Mouse (Mus musculus) stomach, postnatal 0 days (tissue): ENCODE measurements around the gene Rapgef6. TPM values are rescaled to one million over a fixed set of nuclear protein-coding genes. Genes with fewer than 3 reads are reported as not detected.

Experiments used
- ATAC-seq: fragments of 200-750 bp; cut with Nextera tagmentation; 2 replicates; pipeline ENCODE4 v1.8.0; 2017; ENCODE audit not compliant: low FRiP score, low TSS enrichment
- DNase-seq: peaks from one replicate; pipeline ENCODE4 v3.0.0-alpha.2; 2016; ENCODE audit warnings: low spot score
- H3K27ac ChIP-seq: fragments of 300-500 bp; sonication (generic); replicated peaks from 2 replicates; pipeline ENCODE4 v1.5.1; 2014; ENCODE audit warnings: mild to moderate bottlenecking, control low read depth
- H3K27me3 ChIP-seq: fragments of 300-500 bp; sonication (generic); 2 replicates; pipeline ENCODE4 v1.6.1; 2014; ENCODE audit warnings: low read length; ENCODE audit not compliant: control insufficient read depth, insufficient read depth
- H3K36me3 ChIP-seq: fragments of 300-500 bp; sonication (generic); 2 replicates; pipeline ENCODE4 v1.6.1; 2014; ENCODE audit warnings: low read length, mixed read lengths; ENCODE audit not compliant: control insufficient read depth, insufficient read depth
- H3K4me1 ChIP-seq: fragments of 300-500 bp; sonication (generic); replicated peaks from 2 replicates; pipeline ENCODE4 v1.6.1; 2014; ENCODE audit warnings: antibody characterized with exemption; ENCODE audit not compliant: control insufficient read depth, insufficient read depth
- H3K4me2 ChIP-seq: fragments of 300-500 bp; sonication (generic); replicated peaks from 2 replicates; pipeline ENCODE4 v1.6.1; 2014; ENCODE audit warnings: low read depth, mild to moderate bottlenecking, control low read depth, moderate library complexity
- H3K4me3 ChIP-seq: fragments of 300-500 bp; sonication (generic); 2 replicates; pipeline ENCODE4 v1.5.1; 2014; ENCODE audit warnings: low read depth, low read length, control low read depth
- H3K9ac ChIP-seq: fragments of 300-500 bp; sonication (generic); 2 replicates; pipeline ENCODE4 v1.6.1; 2014; ENCODE audit warnings: mild to moderate bottlenecking, low read length, control low read depth, mixed read lengths
- H3K9me3 ChIP-seq: fragments of 300-500 bp; sonication (generic); 2 replicates; pipeline ENCODE4 v1.6.1; 2016; ENCODE audit warnings: low read length; ENCODE audit not compliant: control insufficient read depth
- CTCF ChIP-seq: IDR thresholded peaks from 2 replicates; pipeline ENCODE4 v1.5.1; 2016; ENCODE audit warnings: antibody characterized with exemption, low read depth, mild to moderate bottlenecking, moderate library complexity
- EP300 ChIP-seq: optimal IDR thresholded peaks from 2 replicates; pipeline ENCODE3; 2016; ENCODE audit warnings: antibody characterized with exemption
- WGBS: fragments of 180-500 bp; shearing (Covaris S2); extraction: QIAGEN DNeasy Blood & Tissue Kit; methylation state at CpG from one replicate; pipeline ENCODE4 v1.1.7; 2014; 5-methylcytosine and 5-hydroxymethylcytosine counted together
- polyA plus RNA-seq: library from polyadenylated mRNA; unstranded; fragments of >200 nt; fragmentation: Nextera tagmentation; extraction: Ambion mirVana; gene quantifications from 2 replicates; pipeline ENCODE4 v1.2.1, GENCODE M21; 2015

Rapgef6 gene
- polyA plus RNA-seq, 1 experiment from 2014 or later = 17.0 TPM

DNA sequence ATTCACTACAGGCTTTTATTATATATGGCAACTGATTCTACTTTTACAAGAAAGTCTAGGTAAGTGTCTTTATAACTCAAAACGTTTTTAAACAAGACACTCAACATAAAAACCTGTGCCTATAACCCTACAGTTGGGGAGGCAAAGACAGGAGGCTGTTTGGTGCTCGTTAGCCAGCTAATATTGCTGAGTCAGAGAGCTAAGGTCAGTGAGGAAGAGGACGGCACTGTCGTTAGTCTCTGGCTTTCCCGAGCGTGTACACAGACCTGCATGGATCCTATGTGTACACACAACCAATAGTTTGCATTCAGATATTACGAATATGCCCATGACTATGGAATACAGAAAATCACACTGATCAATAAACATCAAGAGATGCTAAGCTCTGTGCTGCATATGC lies 208.7 kb downstream of the Rapgef6 start:
- no peak overlapping the region for H3K4me3 ChIP-seq
- no peak for DNase-seq
- ATAC-seq = no peak
- H3K27ac ChIP-seq = no peak overlapping the region
- H3K27me3 ChIP-seq = no peaks in the 10 kb centered on the region
- no peak for TF ChIP-seq CTCF
- no peak for TF ChIP-seq EP300
- H3K36me3 ChIP-seq = no peaks in the 10 kb centered on the region
- H3K4me1 ChIP-seq = no peaks in the 10 kb centered on the region
- no peaks in the 10 kb centered on the region for H3K9me3 ChIP-seq
- H3K9ac ChIP-seq = no peak overlapping the region
- H3K4me2 ChIP-seq = no peak overlapping the region
- 84% methylated on average over 7 of the region's 7 CpGs for WGBS

DNA sequence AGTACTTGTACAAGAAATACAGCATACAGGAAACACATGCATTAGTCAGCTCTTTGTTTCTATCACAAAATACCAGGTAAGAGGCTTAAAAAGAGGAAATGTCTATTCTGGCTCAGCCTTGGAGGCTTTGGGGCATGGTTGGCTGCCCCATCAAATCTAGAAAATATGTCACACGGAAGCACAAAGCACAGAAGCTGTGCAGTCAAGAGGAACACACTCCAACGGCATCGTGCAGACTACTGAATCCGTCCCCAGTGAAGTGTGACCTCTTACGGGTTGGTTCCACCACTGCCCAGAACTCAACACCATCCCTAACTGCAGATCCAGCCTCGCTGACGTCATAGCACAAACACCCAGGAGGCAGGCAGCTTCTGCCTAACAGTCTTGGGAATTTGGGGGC lies 210.9 kb downstream of the Rapgef6 start:
- Histone ChIP-seq H3K4me2 (no peak overlapping the region), H3K9me3 (no peaks in the 10 kb centered on the region), H3K27me3 (no peaks in the 10 kb centered on the region), H3K4me3 (no peak overlapping the region), H3K4me1 (no peaks in the 10 kb centered on the region), H3K27ac (no peak overlapping the region), H3K36me3 (no peaks in the 10 kb centered on the region), H3K9ac (no peak overlapping the region)
- TF ChIP-seq EP300 (no peak), CTCF (no peak)
- DNase-seq (no peak), ATAC-seq (no peak)
- 81% methylated on average over 7 of the region's 7 CpGs for WGBS

DNA sequence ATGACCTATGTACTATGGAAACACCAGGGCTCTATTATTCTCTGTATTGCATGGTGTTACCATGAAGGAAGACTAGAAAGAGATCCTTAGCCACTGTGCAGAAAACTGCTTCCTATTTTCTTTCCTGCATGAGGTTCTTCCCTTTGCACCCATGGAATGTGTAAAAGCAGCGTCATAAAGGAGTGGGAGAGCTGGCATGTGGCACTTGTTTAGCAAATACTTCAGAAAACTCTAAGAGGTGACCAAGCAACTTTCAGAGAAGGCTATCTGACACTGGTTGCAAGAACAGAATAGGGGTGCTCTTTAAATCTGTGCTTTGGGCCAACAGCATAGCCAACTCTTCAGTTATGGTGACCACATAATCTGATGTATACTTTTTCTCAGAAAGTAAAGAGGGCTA lies 212.5 kb downstream of the Rapgef6 start:
- no peak overlapping the region for H3K9ac ChIP-seq
- TF ChIP-seq CTCF (no peak), EP300 (no peak)
- ATAC-seq (no peak), DNase-seq (no peak)
- H3K4me3 ChIP-seq = no peak overlapping the region
- no peaks in the 10 kb centered on the region for H3K9me3 ChIP-seq
- no peak overlapping the region for H3K4me2 ChIP-seq
- WGBS = 77% methylated on average over 1 of the region's 1 CpGs
- no peak overlapping the region for H3K27ac ChIP-seq
- H3K36me3 ChIP-seq = peaks cover 2% of the 10 kb centered on the region; the same call in 1 of the 2 replicates
- H3K4me1 ChIP-seq = no peaks in the 10 kb centered on the region
- no peaks in the 10 kb centered on the region for H3K27me3 ChIP-seq

DNA sequence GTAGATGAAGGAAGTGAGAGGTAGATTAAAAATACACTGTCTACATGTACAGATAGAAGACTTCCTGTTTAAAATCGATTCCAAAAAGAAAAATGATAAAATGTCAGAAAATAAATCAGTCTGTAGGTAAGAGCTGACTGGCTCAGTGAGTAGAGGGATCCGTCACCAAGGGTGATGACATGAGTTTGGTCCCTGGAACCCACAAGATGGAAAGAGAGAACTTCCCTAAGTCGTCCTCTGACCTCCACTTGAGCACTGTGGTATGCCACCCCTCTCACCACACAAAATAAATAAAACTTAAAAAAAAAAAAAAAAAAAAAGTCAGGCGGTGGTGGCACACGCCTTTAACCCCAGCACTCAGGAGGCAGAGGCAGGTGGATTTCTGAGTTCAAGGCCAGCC lies 214.3 kb downstream of the Rapgef6 start:
- Histone ChIP-seq H3K27me3 (no peaks in the 10 kb centered on the region), H3K4me1 (no peaks in the 10 kb centered on the region)
- 86% methylated on average over 5 of the region's 5 CpGs for WGBS

DNA sequence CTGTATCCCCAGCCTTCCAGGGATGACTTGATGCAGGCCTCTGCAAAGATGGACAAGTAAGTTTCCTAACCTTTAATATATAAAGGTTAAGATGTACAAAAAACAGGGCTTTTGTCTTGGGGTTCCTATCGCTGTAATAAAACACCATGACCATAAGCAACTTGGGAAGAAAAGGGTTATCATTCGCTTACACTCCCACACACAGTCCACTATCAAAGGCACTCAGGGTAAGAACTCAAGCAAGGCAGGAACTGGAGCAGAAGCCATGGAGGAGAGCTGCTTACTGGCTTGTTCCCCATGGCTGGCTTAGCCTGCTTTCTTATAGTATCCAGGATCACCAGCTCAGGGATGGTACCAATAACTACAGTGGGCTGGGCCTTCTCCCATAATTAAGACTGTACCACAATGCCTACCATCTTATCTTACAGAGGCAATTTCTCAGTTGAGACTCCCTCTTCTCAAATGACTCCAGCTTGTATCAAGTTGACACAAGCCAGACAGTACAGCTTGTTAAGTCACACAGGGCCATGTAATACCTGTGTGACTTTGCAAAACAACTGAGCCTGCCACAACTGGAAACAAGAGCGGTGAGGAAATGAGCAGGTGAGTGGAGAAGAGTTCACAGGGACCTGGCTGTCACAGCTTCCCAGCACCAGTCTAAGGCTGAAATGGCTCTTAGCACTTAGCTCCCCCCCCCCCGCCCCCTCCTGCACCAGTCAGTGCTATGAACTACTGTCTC lies 216.5 kb downstream of the Rapgef6 start:
- H3K9me3 ChIP-seq = no peaks in the 10 kb centered on the region
- WGBS = 92% methylated on average over 4 of the region's 4 CpGs
- peaks cover 2% of the 10 kb centered on the region; the same call in 1 of the 2 replicates for H3K36me3 ChIP-seq
- no peak overlapping the region for H3K4me2 ChIP-seq
- TF ChIP-seq EP300 = no peak
- TF ChIP-seq CTCF = no peak
- H3K27me3 ChIP-seq = no peaks in the 10 kb centered on the region
- ATAC-seq = no peak
- H3K27ac ChIP-seq = no peak overlapping the region
- DNase-seq = no peak
- H3K9ac ChIP-seq = no peak overlapping the region
- no peaks in the 10 kb centered on the region for H3K4me1 ChIP-seq
- H3K4me3 ChIP-seq = no peak overlapping the region

More for the DNA sequence above, 214.3 kb downstream of the Rapgef6 start:
- DNase-seq = no peak
- Histone ChIP-seq H3K9ac (no peak overlapping the region), H3K4me3 (no peak overlapping the region), H3K27ac (no peak overlapping the region), H3K36me3 (peaks cover 2% of the 10 kb centered on the region; the same call in 1 of the 2 replicates), H3K4me2 (no peak overlapping the region), H3K9me3 (no peaks in the 10 kb centered on the region)
- ATAC-seq = no peak
- TF ChIP-seq EP300 (no peak), CTCF (no peak)

DNA sequence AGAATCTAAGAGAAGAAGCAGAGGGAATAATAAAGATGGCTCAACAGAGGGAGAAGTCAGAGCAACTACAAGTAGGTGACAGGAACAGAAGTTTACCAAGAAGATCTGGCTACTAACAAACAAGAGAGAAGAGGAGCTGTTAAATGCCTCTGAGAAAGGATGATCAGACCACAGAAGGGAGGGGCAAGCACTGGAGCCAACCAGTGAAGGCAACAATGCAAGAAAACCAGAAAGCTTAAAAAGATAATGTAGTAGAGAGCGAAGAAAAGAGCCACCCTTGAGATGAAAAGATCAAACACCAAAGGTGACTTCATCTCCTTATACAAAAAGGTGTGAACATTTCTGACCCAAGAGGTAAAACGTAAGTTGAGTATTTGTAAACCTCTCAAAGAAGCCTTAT lies 218.7 kb downstream of the Rapgef6 start:
- ATAC-seq (no peak), DNase-seq (no peak)
- Histone ChIP-seq H3K4me1 (no peaks in the 10 kb centered on the region), H3K9me3 (no peaks in the 10 kb centered on the region), H3K27ac (no peak overlapping the region), H3K9ac (no peak overlapping the region), H3K4me2 (no peak overlapping the region), H3K27me3 (no peaks in the 10 kb centered on the region), H3K36me3 (peaks cover 2% of the 10 kb centered on the region; the same call in 1 of the 2 replicates), H3K4me3 (no peak overlapping the region)
- TF ChIP-seq EP300 (no peak), CTCF (no peak)
- WGBS = 88% methylated on average over 2 of the region's 2 CpGs
